Comparison of ENCODE assay signal across 9 mouse cellular contexts in the genomic region with DNA sequence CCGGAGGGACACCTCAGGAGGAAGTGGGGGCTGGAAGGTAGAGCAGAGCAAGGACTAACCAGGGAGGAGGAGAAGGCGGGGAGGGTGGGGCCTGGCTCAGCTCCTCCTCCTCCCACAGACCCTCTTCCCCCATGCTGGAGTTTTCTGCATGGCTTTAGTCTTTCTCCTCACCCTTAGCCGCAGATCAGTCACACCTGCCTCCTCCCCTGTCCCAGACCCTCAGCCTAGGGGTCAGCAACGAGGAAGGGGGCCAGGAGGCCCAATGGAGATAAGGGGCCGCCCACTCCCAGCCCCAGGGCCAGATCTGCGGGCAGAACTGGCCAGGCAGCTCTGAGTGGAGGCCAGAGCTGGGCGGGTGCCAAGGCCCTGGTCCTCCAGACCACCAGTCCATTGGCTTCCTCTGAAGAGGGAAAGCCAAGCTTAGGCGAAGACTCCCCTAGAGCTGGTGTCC. TPM values are rescaled to one million over a fixed set of nuclear protein-coding genes. Genes with fewer than 3 reads are reported as not detected.
DNase-seq lines count a peak whose midpoint lies in the region; ATAC-seq lines count a peak whose summit lies in the region.
"Had no signal": no experiment of that assay in that cellular context is flagged by ENCODE, and none has a peak within 500 bp of the region (broad histone marks: within the 10 kb centered on the region; RNA-seq: fewer than 3 reads in every experiment).

No protein-coding gene starts in this region.

- H3K36me3 ChIP-seq in kidney, embryonic 15.5 days: peaks cover 4% of the 10 kb centered on the region
- H3K36me3 ChIP-seq in limb, embryonic 10.5 days: peaks cover 12% of the 10 kb centered on the region

- no peak overlapping the region; the same call in 1 of the 2 replicates for H3K9ac ChIP-seq in kidney, embryonic 15.5 days

- peaks cover 93% of the 10 kb centered on the region for H3K4me1 ChIP-seq in kidney, embryonic 15.5 days
- H3K4me1 ChIP-seq in limb, embryonic 10.5 days: peaks cover 96% of the 10 kb centered on the region

- H3K27me3 ChIP-seq in kidney, embryonic 15.5 days: no peaks in the 10 kb centered on the region
- H3K27me3 ChIP-seq in limb, embryonic 10.5 days (ENCODE audit: low read depth, poor library complexity, severe bottlenecking): 0 out of 2 replicates have a peak, but pooled peaks cover 9% of the 10 kb centered on the region

- peak overlapping the region; percentile 23 for H3K4me3 ChIP-seq in kidney, embryonic 15.5 days (replicated peaks)
- H3K4me3 ChIP-seq in limb, embryonic 10.5 days: peak overlapping the region; percentile 41
- H3K4me3 ChIP-seq: megakaryocyte, embryonic 14.5 days had no signal

- ATAC-seq in kidney, embryonic 15.5 days (replicated peaks; ENCODE audit: low FRiP score): no peak
- no peak for ATAC-seq in megakaryocyte-erythroid progenitor cell, adult 5-6 weeks (replicated peaks; ENCODE audit: low FRiP score, low TSS enrichment, poor library complexity, severe bottlenecking)

- WGBS in kidney, embryonic 15.5 days: 14% methylated on average over 7 of the region's 8 CpGs
- 2% methylated on average over 8 of the region's 8 CpGs for WGBS in limb, embryonic 10.5 days

- no peak for DNase-seq in kidney, adult 11 months
- peak; percentile 66 for DNase-seq in 3T3-L1 (ENCODE audit: low read depth, low spot score)
- DNase-seq in R1 (ENCODE audit: low read depth, low spot score): peak; percentile 42
- no peak for DNase-seq in limb, embryonic 10.5 days (ENCODE audit: low spot score)
- no peak for DNase-seq in natural killer cell, adult 2 months (ENCODE audit: low spot score in 2 of 2)
- DNase-seq: cerebellum, adult 18-20 months had no signal

- H3K9me3 ChIP-seq in kidney, embryonic 15.5 days (replicated peaks): no peaks in the 10 kb centered on the region
- H3K9me3 ChIP-seq in limb, embryonic 10.5 days (replicated peaks): no peaks in the 10 kb centered on the region
- H3K9me3 ChIP-seq: megakaryocyte, embryonic 14.5 days had no signal

- peak overlapping the region; percentile 95 for H3K27ac ChIP-seq in kidney, embryonic 15.5 days
- peak overlapping the region; percentile 84 for H3K27ac ChIP-seq in limb, embryonic 10.5 days

- peak overlapping the region; percentile 52 for H3K4me2 ChIP-seq in kidney, embryonic 15.5 days

RNA-seq across cellular contexts. Expression of a gene that starts 5.3 kb away (rescaled TPM):
- 9.8 and 11.0 TPM in 2 replicates for polyA plus RNA-seq in kidney, embryonic 15.5 days (2015; fragmentation: Nextera tagmentation; extraction: Ambion mirVana)
- 5.2 and 9.8 TPM in 2 replicates for polyA plus RNA-seq in limb, embryonic 10.5 days (2016; fragmentation: Nextera tagmentation; extraction: Ambion mirVana)
- total RNA-seq in megakaryocyte-erythroid progenitor cell, adult 5-6 weeks (2014; fragmentation: Nextera tagmentation): 0.20 and 0.37 TPM in 2 replicates
- total RNA-seq in megakaryocyte-erythroid progenitor cell, adult 5-6 weeks (2017): 0.30 TPM in 1 of 2 replicates, not detected in the other

RNA-seq across cellular contexts. Expression of a gene that starts 17.0 kb away (rescaled TPM):
- polyA plus RNA-seq in kidney, embryonic 15.5 days (2015; fragmentation: Nextera tagmentation; extraction: Ambion mirVana): 643 and 689 TPM in 2 replicates
- 502 and 576 TPM in 2 replicates for polyA plus RNA-seq in limb, embryonic 10.5 days (2016; fragmentation: Nextera tagmentation; extraction: Ambion mirVana)
- 3,438 and 3,746 TPM in 2 replicates for total RNA-seq in megakaryocyte-erythroid progenitor cell, adult 5-6 weeks (2014; fragmentation: Nextera tagmentation)
- 861 and 1,170 TPM in 2 replicates for total RNA-seq in megakaryocyte-erythroid progenitor cell, adult 5-6 weeks (2017)

RNA-seq across cellular contexts. Expression of a gene that starts 19.7 kb away (rescaled TPM):
- polyA plus RNA-seq in kidney, embryonic 15.5 days (2015; fragmentation: Nextera tagmentation; extraction: Ambion mirVana): 5.6 and 6.4 TPM in 2 replicates
- 3.4 and 4.1 TPM in 2 replicates for polyA plus RNA-seq in limb, embryonic 10.5 days (2016; fragmentation: Nextera tagmentation; extraction: Ambion mirVana)
- not detected in 2 replicates for total RNA-seq in megakaryocyte-erythroid progenitor cell, adult 5-6 weeks (2014; fragmentation: Nextera tagmentation)
- 0.99 TPM in 1 of 2 replicates, not detected in the other for total RNA-seq in megakaryocyte-erythroid progenitor cell, adult 5-6 weeks (2017)

RNA-seq across cellular contexts. Expression of a gene that starts 32.0 kb away (rescaled TPM):
- 28.4 and 33.7 TPM in 2 replicates for polyA plus RNA-seq in kidney, embryonic 15.5 days (2015; fragmentation: Nextera tagmentation; extraction: Ambion mirVana)
- 32.9 and 35.5 TPM in 2 replicates for polyA plus RNA-seq in limb, embryonic 10.5 days (2016; fragmentation: Nextera tagmentation; extraction: Ambion mirVana)
- 47.6 and 82.8 TPM in 2 replicates for total RNA-seq in megakaryocyte-erythroid progenitor cell, adult 5-6 weeks (2014; fragmentation: Nextera tagmentation)
- 21.0 and 56.9 TPM in 2 replicates for total RNA-seq in megakaryocyte-erythroid progenitor cell, adult 5-6 weeks (2017)

Comparison
In these comparisons a context has a peak if more than half of its experiments do, and no peak if none do; other contexts are left out.
1. DNase-seq: peak in 3T3-L1 (single experiment) and R1 (single experiment); none in kidney, adult 11 months (single experiment), limb, embryonic 10.5 days (single experiment) and natural killer cell, adult 2 months (0 of 2).